Mouse (Mus musculus): ENCODE data around the gene Gm7102.
"Not testable (repeated sequence)": the region's sequence is repeated elsewhere in the genome, so short reads cannot be mapped to it uniquely, and the experiment has no call there.

Gm7102 gene

GRCm38 (mm10) chr19:61175756-61176324 is at the start of gene Gm7102:
Gene Gm7102 (minus strand): TSS chr19:61176309.
- DNase-seq: no peak

GRCm38 (mm10) chr19:61224678-61225525 is 48.8 kb upstream of the Gm7102 start:
- DNase-seq: peak; percentile 42

- DNase-seq: peak; percentile 4
Measured at GRCm38 (mm10) chr19:61223706-61224328, 47.7 kb upstream of the Gm7102 start.

GRCm38 (mm10) chr19:61207506-61207905 is 31.4 kb upstream of the Gm7102 start:
- not testable (repeated sequence) for DNase-seq

- DNase-seq: peak; percentile 6
Measured at GRCm38 (mm10) chr19:61199836-61200235, 23.7 kb upstream of the Gm7102 start.

GRCm38 (mm10) chr19:61199316-61199715 is 23.2 kb upstream of the Gm7102 start:
- peak; percentile 91 for DNase-seq

GRCm38 (mm10) chr19:61183590-61183989 is 7.5 kb upstream of the Gm7102 start, which contains the start of gene Gm6020:
Gene Gm6020 (plus strand): TSS chr19:61183890.
- not testable (repeated sequence) for DNase-seq

- DNase-seq: no peak
Measured at GRCm38 (mm10) chr19:61151701-61152420, 24.2 kb downstream of the Gm7102 start.

GRCm38 (mm10) chr19:61151372-61151700 is 24.8 kb downstream of the Gm7102 start:
- no peak for DNase-seq

GRCm38 (mm10) chr19:61141299-61141698 is 34.8 kb downstream of the Gm7102 start:
- DNase-seq: no peak

- peak; percentile 58 for DNase-seq
Measured at GRCm38 (mm10) chr19:61140342-61141206, 35.5 kb downstream of the Gm7102 start, which contains the start of gene Zfp950. Gene Zfp950 (minus strand): TSS chr19:61140840.

- no peak for DNase-seq
Measured at GRCm38 (mm10) chr19:61138655-61139054, 37.5 kb downstream of the Gm7102 start.

- DNase-seq: no peak
Measured at GRCm38 (mm10) chr19:61131096-61131495, 45.0 kb downstream of the Gm7102 start.
